Mouse (Mus musculus): ENCODE data around the gene Ddx5.

GRCm38 (mm10) chr11:106795679-106796078, 6.7 kb upstream of the Ddx5 start:
- TF ChIP-seq CTCF (IDR thresholded peaks at IDR 0.05; ENCODE audit: low read depth) (no peak), EP300 (optimal IDR thresholded peaks at IDR 0.05) (no peak)
